Mouse (Mus musculus): ENCODE results near the gene Oxnad1. TPM values are rescaled to one million over a fixed set of nuclear protein-coding genes. Genes with fewer than 3 reads are reported as not detected.
"Not testable (repeated sequence)": the region's sequence is repeated elsewhere in the genome, so short reads cannot be mapped to it uniquely, and the experiment has no call there.

Oxnad1 gene
- polyA plus RNA-seq, 1 experiment from 2014 or later: 19.0 TPM

GRCm38 (mm10) chr14:32093500-32094117, 8.4 kb downstream of the Oxnad1 start:
- Histone ChIP-seq H3K4me1 (no peaks in the 10 kb centered on the region), H3K27ac (no peak overlapping the region), H3K27me3 (no peaks in the 10 kb centered on the region), H3K9me3 (no peaks in the 10 kb centered on the region), H3K4me3 (replicated peaks) (no peak overlapping the region), H3K4me2 (no peak overlapping the region), H3K36me3 (replicated peaks) (peaks cover 50% of the 10 kb centered on the region), H3K9ac (no peak overlapping the region)
- no peak for ATAC-seq (ENCODE audit: low FRiP score)
- WGBS: 92% methylated on average over 11 of the region's 11 CpGs

DNA sequence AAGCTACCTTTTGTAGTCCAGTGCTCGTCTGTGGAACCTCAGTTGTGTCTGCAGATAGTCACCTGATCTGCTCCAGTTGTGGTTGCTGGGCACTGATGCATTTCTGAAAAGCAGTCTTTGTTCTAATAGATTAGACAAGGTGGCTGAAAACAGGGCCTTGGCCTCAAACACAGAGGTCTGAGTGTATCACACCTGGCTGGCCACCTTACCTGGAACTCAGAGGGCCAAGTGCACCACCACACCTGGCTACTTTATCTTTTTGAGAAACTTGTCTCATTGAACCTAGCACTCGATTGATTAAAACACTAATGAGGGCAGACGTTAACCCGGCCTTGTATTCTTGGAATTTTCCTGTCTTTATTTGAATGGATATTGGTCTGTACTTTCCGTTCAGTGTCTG, 10.5 kb downstream of the Oxnad1 start:
- H3K4me1 ChIP-seq: no peaks in the 10 kb centered on the region
- H3K4me3 ChIP-seq (replicated peaks): no peak overlapping the region
- ATAC-seq (ENCODE audit: low FRiP score): no peak
- no peaks in the 10 kb centered on the region for H3K9me3 ChIP-seq
- H3K9ac ChIP-seq: no peak overlapping the region
- WGBS: 88% methylated on average over 5 of the region's 5 CpGs
- H3K27ac ChIP-seq: no peak overlapping the region
- H3K36me3 ChIP-seq (replicated peaks): peaks cover 71% of the 10 kb centered on the region
- no peaks in the 10 kb centered on the region for H3K27me3 ChIP-seq
- no peak overlapping the region for H3K4me2 ChIP-seq

DNA sequence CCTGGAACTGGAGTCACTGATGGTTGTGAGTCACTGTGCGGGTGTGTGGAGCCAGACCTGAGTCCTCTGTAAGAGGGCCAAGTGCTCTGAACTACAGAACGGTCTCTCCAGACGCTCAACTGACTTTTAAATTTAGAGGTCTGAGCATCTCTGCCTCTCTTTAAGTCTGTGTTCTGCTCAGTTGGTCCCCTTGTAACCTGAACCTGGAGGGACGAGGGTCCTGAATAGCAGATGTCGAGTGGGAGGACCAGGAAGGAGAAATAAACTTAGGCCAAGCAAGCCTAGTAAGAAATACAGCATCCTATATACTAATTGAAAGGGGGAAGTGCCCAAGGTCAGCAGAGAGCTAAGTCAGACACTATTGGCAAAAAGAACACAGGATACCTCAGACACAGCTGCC, 11.6 kb downstream of the Oxnad1 start:
- no peak overlapping the region for H3K27ac ChIP-seq
- no peaks in the 10 kb centered on the region for H3K4me1 ChIP-seq
- H3K4me2 ChIP-seq: no peak overlapping the region
- 86% methylated on average over 5 of the region's 5 CpGs for WGBS
- no peak overlapping the region for H3K4me3 ChIP-seq (replicated peaks)
- no peak for ATAC-seq (ENCODE audit: low FRiP score)
- H3K36me3 ChIP-seq (replicated peaks): peaks cover 74% of the 10 kb centered on the region
- H3K27me3 ChIP-seq: no peaks in the 10 kb centered on the region
- H3K9ac ChIP-seq: no peak overlapping the region
- H3K9me3 ChIP-seq: no peaks in the 10 kb centered on the region

DNA sequence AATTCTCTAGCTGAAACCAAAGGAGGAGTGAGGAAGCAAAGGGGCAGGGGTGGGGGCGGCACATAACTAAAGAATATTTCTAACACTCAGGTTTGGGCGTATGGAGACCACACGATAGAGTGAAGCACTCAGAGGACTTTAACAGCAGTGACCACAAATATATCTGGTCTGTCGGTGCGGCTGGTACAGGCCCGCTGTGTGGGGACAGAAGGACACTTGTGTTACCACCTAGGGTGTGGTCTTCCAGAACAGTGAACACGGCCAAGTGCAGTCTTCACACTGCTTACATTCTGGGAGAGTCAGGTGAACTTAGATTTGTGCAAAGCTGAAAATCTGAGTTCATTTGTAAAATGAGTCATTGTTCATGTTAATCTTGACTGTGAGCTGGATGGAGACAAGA, 12.5 kb downstream of the Oxnad1 start:
- H3K27me3 ChIP-seq: no peaks in the 10 kb centered on the region
- WGBS: 95% methylated on average over 7 of the region's 7 CpGs
- H3K9ac ChIP-seq: no peak overlapping the region
- H3K9me3 ChIP-seq: no peaks in the 10 kb centered on the region
- H3K36me3 ChIP-seq (replicated peaks): peaks cover 77% of the 10 kb centered on the region
- no peak overlapping the region for H3K4me3 ChIP-seq (replicated peaks)
- ATAC-seq (ENCODE audit: low FRiP score): no peak
- H3K27ac ChIP-seq: no peak overlapping the region
- H3K4me1 ChIP-seq: no peaks in the 10 kb centered on the region
- H3K4me2 ChIP-seq: no peak overlapping the region

DNA sequence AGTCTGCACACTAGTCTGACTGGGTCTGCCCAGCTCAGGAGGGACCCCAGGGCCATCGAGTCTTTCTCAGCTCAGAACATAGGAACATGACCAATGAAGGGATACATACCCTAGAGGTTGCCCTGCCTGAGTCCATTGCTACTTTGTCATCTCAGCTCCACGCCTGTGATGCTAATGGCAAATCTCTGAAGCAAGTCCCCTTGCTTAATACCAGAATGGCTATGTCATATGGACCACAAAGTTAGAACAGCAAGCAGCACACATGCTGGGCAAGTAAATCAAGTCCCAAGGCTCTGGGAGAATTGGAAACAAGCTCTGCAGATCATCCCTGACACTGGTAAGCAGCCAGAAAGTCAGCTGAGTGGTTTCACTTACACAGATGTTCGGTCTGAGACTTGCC, 13.8 kb downstream of the Oxnad1 start:
- H3K27me3 ChIP-seq: no peaks in the 10 kb centered on the region
- no peak overlapping the region for H3K27ac ChIP-seq
- WGBS: 91% methylated on average over 3 of the region's 3 CpGs
- H3K4me1 ChIP-seq: no peaks in the 10 kb centered on the region
- no peak overlapping the region for H3K4me3 ChIP-seq (replicated peaks)
- peaks cover 81% of the 10 kb centered on the region for H3K36me3 ChIP-seq (replicated peaks)
- no peak for ATAC-seq (ENCODE audit: low FRiP score)
- H3K9ac ChIP-seq: no peak overlapping the region
- no peaks in the 10 kb centered on the region for H3K9me3 ChIP-seq
- H3K4me2 ChIP-seq: no peak overlapping the region

DNA sequence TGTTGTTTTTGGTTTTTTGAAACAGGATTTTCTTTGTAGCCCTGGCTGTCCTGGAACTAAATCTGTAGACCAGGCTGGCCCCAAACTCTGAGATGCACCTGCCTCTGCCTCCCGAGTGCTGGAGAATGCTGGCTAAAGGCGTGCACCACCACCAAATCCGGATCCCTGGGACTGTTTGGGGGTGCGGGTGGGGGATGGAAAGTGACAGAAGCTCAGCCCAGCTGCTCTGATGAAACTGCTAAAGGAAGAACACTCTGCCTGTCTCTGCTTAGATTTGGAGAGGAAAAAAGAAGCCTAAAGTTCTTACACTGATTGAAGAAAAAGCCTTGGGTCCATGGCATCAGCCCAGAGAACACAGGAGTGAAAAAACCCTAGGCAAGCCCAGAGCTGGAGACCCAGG, 18.4 kb downstream of the Oxnad1 start:
- Histone ChIP-seq H3K27ac (no peak overlapping the region), H3K27me3 (no peaks in the 10 kb centered on the region), H3K36me3 (replicated peaks) (peaks cover 46% of the 10 kb centered on the region), H3K4me2 (no peak overlapping the region), H3K9ac (no peak overlapping the region), H3K4me3 (replicated peaks) (no peak overlapping the region), H3K9me3 (no peaks in the 10 kb centered on the region), H3K4me1 (no peaks in the 10 kb centered on the region)
- ATAC-seq (ENCODE audit: low FRiP score): no peak
- 86% methylated on average over 4 of the region's 4 CpGs for WGBS

- Histone ChIP-seq H3K9me3 (no peaks in the 10 kb centered on the region), H3K36me3 (replicated peaks) (peaks cover 25% of the 10 kb centered on the region), H3K4me3 (replicated peaks) (no peak overlapping the region), H3K27ac (no peak overlapping the region), H3K4me1 (no peaks in the 10 kb centered on the region), H3K9ac (no peak overlapping the region), H3K27me3 (no peaks in the 10 kb centered on the region), H3K4me2 (no peak overlapping the region)
- ATAC-seq (ENCODE audit: low FRiP score): no peak
- WGBS: 67% methylated on average over 7 of the region's 7 CpGs
These were observed 20.5 kb downstream of the Oxnad1 start for GRCm38 (mm10) chr14:32105663-32106062.

- Histone ChIP-seq H3K27me3 (no peaks in the 10 kb centered on the region), H3K27ac (no peak overlapping the region), H3K4me2 (no peak overlapping the region), H3K36me3 (replicated peaks) (peaks cover 20% of the 10 kb centered on the region), H3K9ac (no peak overlapping the region), H3K4me3 (replicated peaks) (no peak overlapping the region), H3K9me3 (no peaks in the 10 kb centered on the region), H3K4me1 (no peaks in the 10 kb centered on the region)
- no peak for ATAC-seq (ENCODE audit: low FRiP score)
- WGBS: 88% methylated on average over 4 of the region's 4 CpGs
These were observed 21.7 kb downstream of the Oxnad1 start for GRCm38 (mm10) chr14:32106911-32107310.

GRCm38 (mm10) chr14:32112124-32112523, 26.9 kb downstream of the Oxnad1 start:
- H3K27ac ChIP-seq; H3K4me2 ChIP-seq; ATAC-seq (ENCODE audit: low FRiP score); H3K9me3 ChIP-seq; H3K27me3 ChIP-seq; H3K36me3 ChIP-seq (replicated peaks); H3K4me3 ChIP-seq (replicated peaks); H3K4me1 ChIP-seq; H3K9ac ChIP-seq: not testable (repeated sequence)
- WGBS: 91% methylated on average over 10 of the region's 10 CpGs

GRCm38 (mm10) chr14:32120940-32121919, 36.1 kb downstream of the Oxnad1 start:
- no peaks in the 10 kb centered on the region for H3K36me3 ChIP-seq (replicated peaks)
- H3K4me1 ChIP-seq: no peaks in the 10 kb centered on the region
- no peaks in the 10 kb centered on the region for H3K27me3 ChIP-seq
- WGBS: 81% methylated on average over 11 of the region's 11 CpGs
- H3K4me2 ChIP-seq: no peak overlapping the region
- H3K9me3 ChIP-seq: no peaks in the 10 kb centered on the region
- no peak for ATAC-seq (ENCODE audit: low FRiP score)
- no peak overlapping the region for H3K9ac ChIP-seq
- H3K27ac ChIP-seq: no peak overlapping the region
- H3K4me3 ChIP-seq (replicated peaks): no peak overlapping the region

GRCm38 (mm10) chr14:32121920-32122315, 36.7 kb downstream of the Oxnad1 start:
- no peak overlapping the region for H3K9ac ChIP-seq
- whole genome bisulfite sequencing: 29% methylated on average over 2 of the region's 2 CpGs
- H3K9me3 ChIP-seq: no peaks in the 10 kb centered on the region
- no peaks in the 10 kb centered on the region for H3K27me3 ChIP-seq
- no peak for ATAC-seq (ENCODE audit: low FRiP score)
- no peak overlapping the region for H3K4me2 ChIP-seq
- no peak overlapping the region for H3K4me3 ChIP-seq (replicated peaks)
- no peaks in the 10 kb centered on the region for H3K4me1 ChIP-seq
- no peak overlapping the region for H3K27ac ChIP-seq
- no peaks in the 10 kb centered on the region for H3K36me3 ChIP-seq (replicated peaks)

- H3K9ac ChIP-seq: no peak overlapping the region
- 54% methylated on average over 3 of the region's 3 CpGs for WGBS
- H3K27me3 ChIP-seq: no peaks in the 10 kb centered on the region
- H3K4me2 ChIP-seq: no peak overlapping the region
- no peaks in the 10 kb centered on the region for H3K9me3 ChIP-seq
- H3K4me1 ChIP-seq: no peaks in the 10 kb centered on the region
- ATAC-seq (ENCODE audit: low FRiP score): no peak
- no peaks in the 10 kb centered on the region for H3K36me3 ChIP-seq (replicated peaks)
- no peak overlapping the region for H3K27ac ChIP-seq
- H3K4me3 ChIP-seq (replicated peaks): no peak overlapping the region
These were observed 39.1 kb downstream of the Oxnad1 start for GRCm38 (mm10) chr14:32124261-32124660.

DNA sequence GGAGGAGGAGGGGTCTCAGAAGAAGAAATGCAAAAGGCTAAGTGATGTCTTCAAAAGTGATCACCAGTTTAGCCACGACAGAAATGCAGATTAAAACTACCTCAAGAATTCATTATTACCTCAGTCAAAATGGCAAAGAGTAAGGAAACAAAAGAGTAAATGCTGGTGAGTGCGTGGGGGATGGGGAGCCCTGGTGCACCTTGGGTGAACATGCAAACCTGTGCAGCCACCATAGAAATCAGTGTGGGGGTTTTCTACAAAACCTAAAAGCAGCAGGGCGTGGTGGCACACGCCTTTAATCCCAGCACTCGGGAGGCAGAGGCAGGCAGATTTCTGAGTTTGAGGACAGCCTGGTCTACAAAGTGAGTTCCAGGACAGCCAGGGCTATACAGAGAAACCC, 40.1 kb downstream of the Oxnad1 start:
- H3K4me3 ChIP-seq (replicated peaks); H3K4me1 ChIP-seq; H3K36me3 ChIP-seq (replicated peaks); H3K9ac ChIP-seq; H3K4me2 ChIP-seq; ATAC-seq (ENCODE audit: low FRiP score); H3K27me3 ChIP-seq; H3K9me3 ChIP-seq; H3K27ac ChIP-seq: not testable (repeated sequence)
- WGBS: 79% methylated on average over 5 of the region's 5 CpGs
